In the genomic region with DNA sequence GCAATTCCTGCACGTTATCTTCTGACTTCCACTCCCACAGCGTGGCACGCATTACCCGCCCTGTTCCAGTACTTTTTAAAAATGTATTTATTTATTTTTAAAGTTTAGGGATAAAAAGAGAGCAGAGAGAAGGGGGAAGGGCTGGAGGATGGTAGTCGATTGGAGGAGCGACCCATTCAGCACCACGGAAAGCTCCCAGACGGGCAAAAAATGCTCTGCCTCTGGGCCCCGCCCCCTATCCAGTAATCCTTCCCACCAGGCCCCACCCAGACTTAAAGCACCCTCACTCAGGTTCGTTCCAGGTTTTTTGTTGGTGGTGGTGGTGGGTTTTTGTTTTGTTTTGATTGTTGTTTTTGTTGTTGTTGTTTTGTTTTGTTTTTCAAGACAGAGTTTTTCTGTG, we compare ENCODE assay signal across 8 mouse cellular contexts. TPM values are rescaled to one million over a fixed set of nuclear protein-coding genes. Genes with fewer than 3 reads are reported as not detected.
DNase-seq lines count a peak whose midpoint lies in the region; ATAC-seq and TF ChIP-seq lines count a peak whose summit lies in the region.
"Had no signal": no experiment of that assay in that cellular context is flagged by ENCODE, and none has a peak within 500 bp of the region (broad histone marks: within the 10 kb centered on the region; RNA-seq: fewer than 3 reads in every experiment).

No protein-coding gene starts in this region.

- H3K36me3 ChIP-seq in lung, embryonic 14.5 days (ENCODE audit: insufficient read depth) = no peaks in the 10 kb centered on the region
- H3K36me3 ChIP-seq: lung, embryonic 15.5 days had no signal

- H3K9ac ChIP-seq in lung, embryonic 14.5 days = no peak overlapping the region
- H3K9ac ChIP-seq: lung, embryonic 15.5 days had no signal

- no peak for ATAC-seq in lung, embryonic 14.5 days (ENCODE audit: insufficient read depth)
- ATAC-seq in megakaryocyte-erythroid progenitor cell, adult 5-6 weeks (replicated peaks; ENCODE audit: low FRiP score, low TSS enrichment, poor library complexity, severe bottlenecking) = peak; percentile 68; the same call in 1 of the 2 replicates

- WGBS in lung, embryonic 14.5 days = 3% methylated on average over 10 of the region's 10 CpGs

- no peak for TF ChIP-seq CTCF in lung, embryonic 14.5 days (IDR thresholded peaks at IDR 0.05; ENCODE audit: low read depth)

- H3K4me2 ChIP-seq in lung, embryonic 14.5 days = no peak overlapping the region
- H3K4me2 ChIP-seq: lung, embryonic 15.5 days had no signal

- no peaks in the 10 kb centered on the region for H3K27me3 ChIP-seq in lung, embryonic 14.5 days (ENCODE audit: insufficient read depth, low read length)
- H3K27me3 ChIP-seq: lung, embryonic 15.5 days had no signal

- H3K4me3 ChIP-seq in lung, embryonic 14.5 days (ENCODE audit: low read depth, low read length) = no peak overlapping the region
- H3K4me3 ChIP-seq: lung, embryonic 15.5 days had no signal

- H3K4me1 ChIP-seq in lung, embryonic 14.5 days (ENCODE audit: insufficient read depth) = no peaks in the 10 kb centered on the region
- H3K4me1 ChIP-seq: lung, embryonic 15.5 days had no signal

- no peaks in the 10 kb centered on the region for H3K9me3 ChIP-seq in lung, embryonic 14.5 days (ENCODE audit: low read depth, low read length)
- H3K9me3 ChIP-seq: lung, embryonic 15.5 days had no signal

- peak; percentile 81 for DNase-seq in lung, embryonic 14.5 days
- DNase-seq in lung, postnatal 25 days (ENCODE audit: low spot score) = no peak
- DNase-seq in R1 (ENCODE audit: low read depth, low spot score) = peak; percentile 88
- DNase-seq in embryo, embryonic 10.5 days (ENCODE audit: low spot score) = peak; percentile 71
- DNase-seq in frontal cortex, postnatal 10 days (ENCODE audit: low spot score in 2 of 2) = no peak
- no peak for DNase-seq in right cerebral cortex, postnatal 25 days

- no peak overlapping the region for H3K27ac ChIP-seq in lung, embryonic 14.5 days (ENCODE audit: low read depth)
- H3K27ac ChIP-seq: lung, embryonic 15.5 days had no signal

RNA-seq across cellular contexts. Expression of gene Aplp1, which starts 11.1 kb away (rescaled TPM):
- polyA plus RNA-seq in lung, embryonic 14.5 days (2014; fragmentation: Nextera tagmentation; extraction: Ambion mirVana) = 22.3 and 22.6 TPM in 2 replicates
- not detected in 2 replicates for total RNA-seq in megakaryocyte-erythroid progenitor cell, adult 5-6 weeks (2014; fragmentation: Nextera tagmentation)
- total RNA-seq in megakaryocyte-erythroid progenitor cell, adult 5-6 weeks (2017) = not detected in 2 replicates

RNA-seq across cellular contexts. Expression of gene Nfkbid, which starts 12.7 kb away (rescaled TPM):
- polyA plus RNA-seq in lung, embryonic 14.5 days (2014; fragmentation: Nextera tagmentation; extraction: Ambion mirVana) = 1.7 and 2.0 TPM in 2 replicates
- total RNA-seq in megakaryocyte-erythroid progenitor cell, adult 5-6 weeks (2014; fragmentation: Nextera tagmentation) = 0.89 and 9.0 TPM in 2 replicates
- total RNA-seq in megakaryocyte-erythroid progenitor cell, adult 5-6 weeks (2017) = 0.80 and 3.1 TPM in 2 replicates

RNA-seq across cellular contexts. Expression of gene Hcst, which starts 14.6 kb away (rescaled TPM):
- polyA plus RNA-seq in lung, embryonic 14.5 days (2014; fragmentation: Nextera tagmentation; extraction: Ambion mirVana) = 1.5 and 2.0 TPM in 2 replicates
- total RNA-seq in megakaryocyte-erythroid progenitor cell, adult 5-6 weeks (2014; fragmentation: Nextera tagmentation) = 4.3 and 4.4 TPM in 2 replicates
- total RNA-seq in megakaryocyte-erythroid progenitor cell, adult 5-6 weeks (2017) = 3.3 TPM in 1 of 2 replicates, not detected in the other

RNA-seq across cellular contexts. Expression of gene Tyrobp, which starts 20.7 kb away (rescaled TPM):
- polyA plus RNA-seq in lung, embryonic 14.5 days (2014; fragmentation: Nextera tagmentation; extraction: Ambion mirVana) = 46.0 and 46.8 TPM in 2 replicates
- total RNA-seq in megakaryocyte-erythroid progenitor cell, adult 5-6 weeks (2014; fragmentation: Nextera tagmentation) = 19.3 TPM in 1 of 2 replicates, not detected in the other
- total RNA-seq in megakaryocyte-erythroid progenitor cell, adult 5-6 weeks (2017) = 5.1 and 26.6 TPM in 2 replicates

RNA-seq across cellular contexts. Expression of gene Kirrel2, which starts 23.3 kb away (rescaled TPM):
- polyA plus RNA-seq in lung, embryonic 14.5 days (2014; fragmentation: Nextera tagmentation; extraction: Ambion mirVana) = not detected in 2 replicates
- not detected in 2 replicates for total RNA-seq in megakaryocyte-erythroid progenitor cell, adult 5-6 weeks (2014; fragmentation: Nextera tagmentation)
- total RNA-seq in megakaryocyte-erythroid progenitor cell, adult 5-6 weeks (2017) = not detected in 2 replicates
- polyA plus RNA-seq: lung, embryonic 15.5 days had no signal

Comparison
In these comparisons a context has a peak if more than half of its experiments do, and no peak if none do; other contexts are left out.
1. DNase-seq: peak in lung, embryonic 14.5 days (single experiment), R1 (single experiment) and embryo, embryonic 10.5 days (single experiment); none in lung, postnatal 25 days (single experiment), frontal cortex, postnatal 10 days (0 of 2) and right cerebral cortex, postnatal 25 days (single experiment).